Mouse (Mus musculus): ENCODE measurements around the gene Abcb8. TPM values are rescaled to one million over a fixed set of nuclear protein-coding genes. Genes with fewer than 3 reads are reported as not detected.

The Abcb8 gene
- total RNA-seq, 1 experiment = 46.5 TPM

- in situ Hi-C loops (cut with MboI; ENCODE audit: low sequenced_read_pairs in 2 of 2, unreplicated experiment in 2 of 2) = no loop called here
- no peak for DNase-seq (ENCODE audit: low read depth, low spot score)
- Histone ChIP-seq H3K27ac (ENCODE audit: insufficient read depth, low read depth, low read length, poor library complexity, severe bottlenecking) (no peak overlapping the region), H3K36me3 (ENCODE audit: control insufficient read depth, insufficient read depth, low read length, poor library complexity, severe bottlenecking) (no peaks in the 10 kb centered on the region), H3K4me1 (ENCODE audit: control insufficient read depth in 2 of 2, insufficient read depth in 2 of 2, low read length in 2 of 2, poor library complexity in 1 of 2) (peaks cover 2 to 16% of the 10 kb centered on the region in 2 experiments; a peak in 1 of 4 replicates), H3K4me3 (ENCODE audit: insufficient read depth in 1 of 2, low read depth in 1 of 2, low read length in 2 of 2, poor library complexity in 1 of 2, severe bottlenecking in 1 of 2) (no peak overlapping the region), H3K9me3 (ENCODE audit: control insufficient read depth, insufficient read depth, low read depth, low read length) (no peaks in the 10 kb centered on the region), H3K9ac (ENCODE audit: insufficient read depth, low read depth, low read length, poor library complexity, severe bottlenecking) (no peak overlapping the region)
- TF ChIP-seq HCFC1 (IDR thresholded peaks at IDR 0.05; ENCODE audit: borderline replicate concordance, insufficient read depth, low read length) (no peak), MAFK (IDR thresholded peaks at IDR 0.05; ENCODE audit: insufficient read depth, low read depth, low read length) (no peak), ZC3H11A (IDR thresholded peaks at IDR 0.05; ENCODE audit: borderline replicate concordance, low read depth, low read length) (no peak), ZNF384 (IDR thresholded peaks at IDR 0.05; ENCODE audit: low read depth, low read length) (no peak), CHD2 (IDR thresholded peaks at IDR 0.05; ENCODE audit: low read depth, low read length) (no peak)
These were observed 11.5 kb upstream of the Abcb8 start for GRCm38 (mm10) chr5:24381988-24382387.

- H3K4me1 ChIP-seq (ENCODE audit: control insufficient read depth in 2 of 2, insufficient read depth in 2 of 2, low read length in 2 of 2, poor library complexity in 1 of 2) = peaks cover 2 to 13% of the 10 kb centered on the region in 2 experiments; a peak in 1 of 4 replicates
- peak; percentile 95 for DNase-seq (ENCODE audit: low read depth, low spot score)
- in situ Hi-C loops (cut with MboI; ENCODE audit: low sequenced_read_pairs in 2 of 2, unreplicated experiment in 2 of 2) = no loop called here
These were observed 10.2 kb upstream of the Abcb8 start for GRCm38 (mm10) chr5:24383026-24383859.

GRCm38 (mm10) chr5:24384407-24384806 is 9.1 kb upstream of the Abcb8 start:
- in situ Hi-C loops (cut with MboI; ENCODE audit: low sequenced_read_pairs in 2 of 2, unreplicated experiment in 2 of 2) = no loop called here
- Histone ChIP-seq H3K36me3 (ENCODE audit: control insufficient read depth, insufficient read depth, low read length, poor library complexity, severe bottlenecking) (no peaks in the 10 kb centered on the region), H3K4me1 (ENCODE audit: control insufficient read depth in 2 of 2, insufficient read depth in 2 of 2, low read length in 2 of 2, poor library complexity in 1 of 2) (peaks cover 2 to 14% of the 10 kb centered on the region in 2 experiments; a peak in 1 of 4 replicates), H3K27ac (ENCODE audit: insufficient read depth, low read depth, low read length, poor library complexity, severe bottlenecking) (no peak overlapping the region), H3K9me3 (ENCODE audit: control insufficient read depth, insufficient read depth, low read depth, low read length) (no peaks in the 10 kb centered on the region), H3K9ac (ENCODE audit: insufficient read depth, low read depth, low read length, poor library complexity, severe bottlenecking) (no peak overlapping the region), H3K4me3 (ENCODE audit: insufficient read depth in 1 of 2, low read depth in 1 of 2, low read length in 2 of 2, poor library complexity in 1 of 2, severe bottlenecking in 1 of 2) (no peak overlapping the region; a peak in 1 of 4 replicates)
- TF ChIP-seq ZNF384 (IDR thresholded peaks at IDR 0.05; ENCODE audit: low read depth, low read length) (no peak), HCFC1 (IDR thresholded peaks at IDR 0.05; ENCODE audit: borderline replicate concordance, insufficient read depth, low read length) (no peak), MAFK (IDR thresholded peaks at IDR 0.05; ENCODE audit: insufficient read depth, low read depth, low read length) (no peak), ZC3H11A (IDR thresholded peaks at IDR 0.05; ENCODE audit: borderline replicate concordance, low read depth, low read length) (no peak), CHD2 (IDR thresholded peaks at IDR 0.05; ENCODE audit: low read depth, low read length) (no peak)
- no peak for DNase-seq (ENCODE audit: low read depth, low spot score)

More at GRCm38 (mm10) chr5:24383026-24383859, 10.2 kb upstream of the Abcb8 start:
- Histone ChIP-seq H3K36me3 (ENCODE audit: control insufficient read depth, insufficient read depth, low read length, poor library complexity, severe bottlenecking) (no peaks in the 10 kb centered on the region), H3K4me3 (ENCODE audit: insufficient read depth in 1 of 2, low read depth in 1 of 2, low read length in 2 of 2, poor library complexity in 1 of 2, severe bottlenecking in 1 of 2) (peak overlapping the region; percentile 45 to 52), H3K27ac (ENCODE audit: insufficient read depth, low read depth, low read length, poor library complexity, severe bottlenecking) (peak overlapping the region; percentile 51; the same call in 1 of the 2 replicates), H3K9ac (ENCODE audit: insufficient read depth, low read depth, low read length, poor library complexity, severe bottlenecking) (peak overlapping the region; percentile 67), H3K9me3 (ENCODE audit: control insufficient read depth, insufficient read depth, low read depth, low read length) (no peaks in the 10 kb centered on the region)
- TF ChIP-seq ZC3H11A (IDR thresholded peaks at IDR 0.05; ENCODE audit: borderline replicate concordance, low read depth, low read length) = no peak
- peak; percentile 69; the same call in 1 of the 2 replicates for TF ChIP-seq HCFC1 (IDR thresholded peaks at IDR 0.05; ENCODE audit: borderline replicate concordance, insufficient read depth, low read length)

- TF ChIP-seq CHD2 (IDR thresholded peaks at IDR 0.05; ENCODE audit: low read depth, low read length) = no peak
- no peak for TF ChIP-seq HCFC1 (IDR thresholded peaks at IDR 0.05; ENCODE audit: borderline replicate concordance, insufficient read depth, low read length)
- TF ChIP-seq MAFK (IDR thresholded peaks at IDR 0.05; ENCODE audit: insufficient read depth, low read depth, low read length) = no peak
- no peak for TF ChIP-seq ZNF384 (IDR thresholded peaks at IDR 0.05; ENCODE audit: low read depth, low read length)
- TF ChIP-seq ZC3H11A (IDR thresholded peaks at IDR 0.05; ENCODE audit: borderline replicate concordance, low read depth, low read length) = no peak
- H3K4me1 ChIP-seq (ENCODE audit: control insufficient read depth in 2 of 2, insufficient read depth in 2 of 2, low read length in 2 of 2, poor library complexity in 1 of 2) = peaks cover 2 to 10% of the 10 kb centered on the region in 2 experiments; a peak in 1 of 4 replicates
- H3K4me3 ChIP-seq (ENCODE audit: insufficient read depth in 1 of 2, low read depth in 1 of 2, low read length in 2 of 2, poor library complexity in 1 of 2, severe bottlenecking in 1 of 2) = no peak overlapping the region
- no peak for DNase-seq (ENCODE audit: low read depth, low spot score)
- no peaks in the 10 kb centered on the region for H3K36me3 ChIP-seq (ENCODE audit: control insufficient read depth, insufficient read depth, low read length, poor library complexity, severe bottlenecking)
- in situ Hi-C loops (cut with MboI; ENCODE audit: low sequenced_read_pairs in 2 of 2, unreplicated experiment in 2 of 2) = no loop called here
- no peak overlapping the region for H3K27ac ChIP-seq (ENCODE audit: insufficient read depth, low read depth, low read length, poor library complexity, severe bottlenecking)
- H3K9ac ChIP-seq (ENCODE audit: insufficient read depth, low read depth, low read length, poor library complexity, severe bottlenecking) = no peak overlapping the region
- no peaks in the 10 kb centered on the region for H3K9me3 ChIP-seq (ENCODE audit: control insufficient read depth, insufficient read depth, low read depth, low read length)
These were observed 8.1 kb upstream of the Abcb8 start for GRCm38 (mm10) chr5:24385374-24385773.

All from ES-E14 (cell line).